Mouse (Mus musculus) lung, postnatal 0 days (tissue): ENCODE data around the gene Zfand2b.

Source experiments
- CTCF ChIP-seq: IDR thresholded peaks from 2 replicates; pipeline ENCODE4 v1.5.1; 2016; ENCODE audit warnings: antibody characterized with exemption, mild to moderate bottlenecking
- EP300 ChIP-seq: IDR thresholded peaks from 2 replicates; pipeline ENCODE4 v1.6.1; 2016; ENCODE audit warnings: antibody characterized with exemption, mild to moderate bottlenecking, control low read depth

DNA sequence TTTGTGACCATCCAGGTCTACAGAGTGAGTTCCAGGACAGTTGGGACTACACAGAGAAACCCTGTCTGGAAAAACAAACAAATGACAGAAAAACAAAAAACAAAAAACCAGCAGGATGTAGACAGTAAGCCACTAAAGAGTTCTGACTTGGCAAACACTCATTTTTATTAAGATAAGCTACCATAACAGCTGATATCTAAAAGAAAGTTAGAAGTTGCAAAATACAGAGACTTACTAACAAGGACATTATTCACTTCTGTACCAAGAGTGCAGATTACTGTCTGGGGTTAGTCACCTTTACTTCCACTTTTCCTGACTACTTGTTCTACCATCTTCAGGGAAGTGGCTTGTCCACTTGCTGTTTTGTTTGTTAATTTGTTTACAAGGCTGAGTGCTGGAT is 9.5 kb upstream of the Zfand2b start:
- TF ChIP-seq CTCF = no peak
- no peak for TF ChIP-seq EP300
